Mouse (Mus musculus) inflammation-experienced regulatory T-cells (primary cell): ENCODE measurements around the gene Dctn1. TPM values are rescaled to one million over a fixed set of nuclear protein-coding genes. Genes with fewer than 3 reads are reported as not detected.

Experiments
- polyA plus RNA-seq, 2 experiments: library from polyadenylated mRNA; unstranded; fragments of 100-300 nt; shearing (Covaris generic); gene quantifications; one replicate each; pipeline ENCODE4 v1.2.1; 2017

Dctn1 gene
- 100 to 1,000 TPM in 1 of 2 experiments, 10 to 100 TPM in 1; 65.2 to 105 TPM for polyA plus RNA-seq

GRCm38 (mm10) chr6:83165607-83166242 lies at the start of gene Dctn1:
Gene Dctn1, plus strand, starts transcription at chr6:83165920.

GRCm38 (mm10) chr6:83120930-83121862 lies 44.5 kb upstream of the Dctn1 start, which contains the start of gene Wbp1:
Gene Wbp1, minus strand, starts transcription at chr6:83121559.

GRCm38 (mm10) chr6:83125331-83125730 lies 40.4 kb upstream of the Dctn1 start, which contains the start of gene Ino80b:
Gene Ino80b, minus strand, starts transcription at chr6:83125431.

GRCm38 (mm10) chr6:83134951-83135513 lies 30.7 kb upstream of the Dctn1 start, which contains the start of gene Rtkn:
Gene Rtkn, plus strand, starts transcription at chr6:83135463.

GRCm38 (mm10) chr6:83156259-83156684 lies 9.4 kb upstream of the Dctn1 start, which contains the start of the genes Wdr54 and 1700003E16Rik:
Gene Wdr54, minus strand, starts transcription at chr6:83156397.
Gene 1700003E16Rik, plus strand, starts transcription at chr6:83156404.

GRCm38 (mm10) chr6:83219814-83220213 lies 54.1 kb downstream of the Dctn1 start, which contains the start of gene Slc4a5:
Gene Slc4a5, plus strand, starts transcription at chr6:83219828.

Other genes starting within 250 kb of the Dctn1 start
- 10 to 100 TPM in 1 of 2 experiments, 1 to 10 TPM in 1; 7.1 to 20.7 TPM for gene Sema4f, start 226.2 kb upstream of the Dctn1 start, polyA plus RNA-seq
- gene M1ap, start 219.0 kb upstream of the Dctn1 start, polyA plus RNA-seq: 1 to 10 TPM in 1 of 2 experiments, under 1 TPM in 1; 0.43 to 1.6 TPM
- gene Dok1, start 132.4 kb upstream of the Dctn1 start, polyA plus RNA-seq: 10 to 100 TPM; 36.1 to 52.2 TPM
- 1 to 10 TPM in 1 of 2 experiments, under 1 TPM in 1; 0.45 to 1.5 TPM for gene Loxl3, start 131.7 kb upstream of the Dctn1 start, polyA plus RNA-seq
- 100 to 1,000 TPM; 515 to 545 TPM for gene Aup1, start 111.4 kb upstream of the Dctn1 start, polyA plus RNA-seq
- gene Htra2, start 110.6 kb upstream of the Dctn1 start, polyA plus RNA-seq: 10 to 100 TPM; 65.2 to 79.9 TPM
- gene Dqx1, start 108.1 kb upstream of the Dctn1 start, polyA plus RNA-seq: 1 to 10 TPM; 4.0 to 5.2 TPM
- 1 to 10 TPM in 1 of 2 experiments, not detected in 1; 1.1 TPM for gene Tlx2, start 95.6 kb upstream of the Dctn1 start, polyA plus RNA-seq
- gene Pcgf1, start 88.1 kb upstream of the Dctn1 start, polyA plus RNA-seq: 10 to 100 TPM; 43.3 to 49.9 TPM
- under 1 TPM in 1 of 2 experiments, not detected in 1; 0.71 TPM for gene Lbx2, start 79.6 kb upstream of the Dctn1 start, polyA plus RNA-seq
- gene Ccdc142, start 64.3 kb upstream of the Dctn1 start, polyA plus RNA-seq: 10 to 100 TPM in 1 of 2 experiments, 1 to 10 TPM in 1; 6.6 to 25.0 TPM
- 10 to 100 TPM; 12.7 to 25.2 TPM for gene Gm42688, start 64.3 kb upstream of the Dctn1 start, polyA plus RNA-seq
- gene Mrpl53, start 56.9 kb upstream of the Dctn1 start, polyA plus RNA-seq: 10 to 100 TPM; 52.5 to 67.4 TPM
- 100 to 1,000 TPM; 137 to 144 TPM for gene Mogs, start 50.4 kb upstream of the Dctn1 start, polyA plus RNA-seq
- 10 to 100 TPM; 70.7 to 97.0 TPM for gene Wbp1, start 44.4 kb upstream of the Dctn1 start, polyA plus RNA-seq
- 10 to 100 TPM; 44.9 to 52.2 TPM for gene Ino80b, start 40.5 kb upstream of the Dctn1 start, polyA plus RNA-seq
- 1 to 10 TPM in 1 of 2 experiments, under 1 TPM in 1; 0.61 to 1.1 TPM for gene Rtkn, start 30.5 kb upstream of the Dctn1 start, polyA plus RNA-seq
- under 1 TPM in 1 of 2 experiments, not detected in 1; 0.35 TPM for gene Wdr54, start 9.5 kb upstream of the Dctn1 start, polyA plus RNA-seq
- not detected for gene 1700003E16Rik, start 9.5 kb upstream of the Dctn1 start, polyA plus RNA-seq
- gene Slc4a5, start 53.9 kb downstream of the Dctn1 start, polyA plus RNA-seq: under 1 TPM; 0.48 to 0.61 TPM
- gene Mthfd2, start 160.0 kb downstream of the Dctn1 start, polyA plus RNA-seq: 10 to 100 TPM; 69.7 to 82.9 TPM
- gene Mob1a, start 160.1 kb downstream of the Dctn1 start, polyA plus RNA-seq: 100 to 1,000 TPM; 157 to 178 TPM
- 10 to 100 TPM; 82.3 to 99.4 TPM for gene Bola3, start 183.2 kb downstream of the Dctn1 start, polyA plus RNA-seq